Mouse (Mus musculus) limb, embryonic 11.5 days (tissue): Measurements from ENCODE around the gene Ddx1. TPM values are rescaled to one million over a fixed set of nuclear protein-coding genes. Genes with fewer than 3 reads are reported as not detected.
A peak's percentile ranks its signal among the peaks of the same experiment; 100 is the strongest.
"Not testable (repeated sequence)": the region's sequence is repeated elsewhere in the genome, so short reads cannot be mapped to it uniquely, and the experiment has no call there.

Source experiments
- ATAC-seq: fragments of 200-750 bp; cut with Nextera tagmentation; 2 replicates; pipeline ENCODE4 v1.8.0; 2017; ENCODE audit warnings: low read depth; ENCODE audit not compliant: insufficient number of reproducible peaks, low FRiP score, low TSS enrichment
- DNase-seq: peaks from one replicate; pipeline ENCODE4 v3.0.0-alpha.2; 2015; ENCODE audit warnings: low spot score
- H3K27ac ChIP-seq: fragments of 300-500 bp; sonication (generic); replicated peaks from 2 replicates; pipeline ENCODE4 v1.5.1; 2014; ENCODE audit warnings: low read depth, mild to moderate bottlenecking, low read length
- H3K27me3 ChIP-seq: fragments of 300-500 bp; sonication (generic); 2 replicates; pipeline ENCODE4 v1.6.1; 2014; ENCODE audit warnings: mild to moderate bottlenecking, low read length, mixed read lengths; ENCODE audit not compliant: control insufficient read depth, insufficient read depth
- H3K36me3 ChIP-seq: fragments of 300-500 bp; sonication (generic); 2 replicates; pipeline ENCODE4 v1.6.1; 2014; ENCODE audit warnings: mild to moderate bottlenecking, low read length, moderate library complexity, mixed read lengths; ENCODE audit not compliant: control insufficient read depth, insufficient read depth
- H3K4me1 ChIP-seq: fragments of 300-500 bp; sonication (generic); 2 replicates; pipeline ENCODE4 v1.6.1; 2014; ENCODE audit warnings: low read length, mixed read lengths; ENCODE audit not compliant: control insufficient read depth, insufficient read depth
- H3K4me2 ChIP-seq: fragments of 300-500 bp; sonication (generic); 2 replicates; pipeline ENCODE4 v1.6.1; 2014; ENCODE audit warnings: low read depth, mild to moderate bottlenecking, moderate library complexity; ENCODE audit not compliant: severe bottlenecking
- H3K4me3 ChIP-seq: fragments of 300-500 bp; sonication (generic); 2 replicates; pipeline ENCODE4 v1.5.1; 2014; ENCODE audit warnings: low read depth, low read length
- H3K9ac ChIP-seq: fragments of 300-500 bp; sonication (generic); 2 replicates; pipeline ENCODE4 v1.6.1; 2014; ENCODE audit warnings: mild to moderate bottlenecking, low read length
- H3K9me3 ChIP-seq: fragments of 300-500 bp; sonication (generic); 2 replicates; pipeline ENCODE4 v1.6.1; 2016; ENCODE audit warnings: low read length; ENCODE audit not compliant: control insufficient read depth
- WGBS: fragments of 180-500 bp; shearing (Covaris S2); extraction: QIAGEN DNeasy Blood & Tissue Kit; methylation state at CpG from one replicate; pipeline ENCODE4 v1.1.7; 2014; 5-methylcytosine and 5-hydroxymethylcytosine counted together
- polyA plus RNA-seq: library from polyadenylated mRNA; unstranded; fragments of >200 nt; fragmentation: Nextera tagmentation; extraction: Ambion mirVana; gene quantifications from 2 replicates; pipeline ENCODE4 v1.2.1, GENCODE M21; 2014

Ddx1 gene
- polyA plus RNA-seq, 1 experiment from 2014 or later: 193 TPM

DNA sequence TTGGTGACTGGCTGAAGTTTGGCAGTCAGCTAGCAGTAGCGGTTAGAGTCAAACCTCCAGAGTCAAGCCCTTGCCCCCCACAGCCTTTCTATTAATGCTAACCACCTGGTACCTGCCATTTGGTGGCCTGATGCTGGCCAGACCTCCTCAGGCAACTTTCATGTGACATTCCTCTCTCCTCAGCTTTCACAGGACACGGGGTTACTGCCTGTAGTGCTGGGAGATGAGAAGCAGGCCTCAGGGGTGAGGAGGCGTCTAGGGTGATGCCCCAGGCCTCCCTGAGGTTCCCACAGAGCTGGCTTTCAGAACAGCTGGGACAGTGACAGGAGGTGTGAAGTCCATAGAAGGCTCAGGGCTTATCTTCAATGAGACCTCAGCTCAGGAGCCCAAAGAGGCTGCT lies 50.9 kb downstream of the Ddx1 start:
- peak; percentile 54; the same call in 1 of the 2 replicates for ATAC-seq
- no peak overlapping the region for H3K27ac ChIP-seq
- peaks cover 15% of the 10 kb centered on the region for H3K4me1 ChIP-seq
- no peak overlapping the region for H3K4me3 ChIP-seq
- WGBS: 13% methylated on average over 3 of the region's 3 CpGs
- H3K4me2 ChIP-seq: no peak overlapping the region
- DNase-seq: peak; percentile 67
- no peaks in the 10 kb centered on the region for H3K9me3 ChIP-seq
- H3K27me3 ChIP-seq: no peaks in the 10 kb centered on the region
- no peak overlapping the region for H3K9ac ChIP-seq
- no peaks in the 10 kb centered on the region for H3K36me3 ChIP-seq

DNA sequence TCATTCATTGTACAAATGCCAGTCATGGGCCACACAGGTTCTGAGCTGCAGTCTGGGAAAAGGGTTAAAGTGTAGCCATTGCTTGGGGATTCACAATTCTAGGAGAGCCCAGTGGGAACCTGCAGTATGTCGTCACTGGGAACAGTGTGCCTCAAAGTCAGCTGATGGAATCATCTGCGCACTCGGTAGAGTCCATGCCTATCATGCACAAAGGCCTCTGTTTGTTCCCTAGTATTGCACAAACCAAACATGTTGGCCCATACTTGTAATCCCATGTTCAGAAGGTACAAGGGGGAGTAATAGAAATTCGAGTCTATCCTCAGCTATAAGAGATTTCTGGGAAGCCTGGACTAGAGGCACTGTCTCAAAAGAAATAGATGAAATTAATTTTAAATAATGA lies 52.9 kb downstream of the Ddx1 start:
- Histone ChIP-seq H3K4me3 (no peak overlapping the region), H3K9ac (no peak overlapping the region), H3K9me3 (no peaks in the 10 kb centered on the region), H3K36me3 (no peaks in the 10 kb centered on the region), H3K4me2 (no peak overlapping the region), H3K27ac (no peak overlapping the region), H3K27me3 (no peaks in the 10 kb centered on the region), H3K4me1 (peaks cover 15% of the 10 kb centered on the region)
- 48% methylated on average over 4 of the region's 4 CpGs for WGBS
- ATAC-seq (no peak), DNase-seq (no peak)

DNA sequence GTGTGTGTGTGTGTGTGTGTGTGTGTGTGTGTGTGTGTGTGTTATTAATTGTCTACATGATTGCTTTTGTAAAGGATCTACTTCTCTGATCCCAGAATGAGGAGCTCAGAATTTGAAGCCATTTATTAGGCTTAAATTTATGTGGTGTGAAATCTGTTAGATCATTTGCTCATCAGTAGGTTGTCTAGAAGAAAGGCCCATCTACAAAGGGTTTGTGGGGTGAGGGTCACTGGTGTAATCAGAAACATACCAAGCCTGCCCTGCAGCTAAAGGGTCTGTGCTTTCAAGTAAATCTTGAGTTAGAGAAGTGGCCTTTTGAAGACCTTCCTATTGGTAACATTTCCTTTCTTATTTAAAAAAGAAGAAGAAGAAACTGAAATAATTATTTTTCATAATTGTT lies 53.5 kb downstream of the Ddx1 start:
- Histone ChIP-seq H3K4me2 (no peak overlapping the region), H3K27ac (no peak overlapping the region)
- no peak for ATAC-seq

DNA sequence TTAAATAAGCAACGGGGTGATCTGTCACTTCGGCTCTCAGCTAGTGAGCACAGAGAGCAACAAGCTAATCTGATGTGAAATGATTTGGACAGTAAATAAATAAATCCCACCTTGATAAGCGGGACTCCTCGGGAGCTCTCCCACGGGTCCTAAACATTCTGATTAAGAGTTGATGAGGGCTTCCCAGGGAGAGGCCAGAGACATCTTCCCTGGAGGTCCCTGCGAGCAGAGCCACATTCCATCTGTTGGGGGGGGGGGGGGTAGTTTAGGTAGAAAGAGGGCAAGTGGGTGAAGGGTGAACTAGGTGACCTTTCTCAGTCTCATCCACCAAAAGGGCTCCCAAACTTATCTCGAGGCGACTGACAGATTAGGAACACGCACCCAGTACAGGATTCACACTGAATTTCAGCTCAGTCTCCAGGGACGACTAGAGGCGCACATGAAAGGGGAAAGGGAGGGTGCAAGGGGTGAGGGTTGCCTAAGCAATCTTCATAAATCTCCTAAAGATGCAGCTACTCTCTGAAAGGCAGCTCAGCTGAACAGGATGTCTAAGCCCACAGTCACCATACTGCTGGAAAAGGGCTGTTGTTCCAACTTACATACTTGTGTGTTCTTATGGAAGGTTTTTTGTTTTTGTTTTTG lies 60.8 kb downstream of the Ddx1 start:
- 12% methylated on average over 11 of the region's 11 CpGs for WGBS
- no peak for ATAC-seq
- Histone ChIP-seq H3K4me2 (no peak overlapping the region), H3K36me3 (no peaks in the 10 kb centered on the region), H3K9ac (no peak overlapping the region), H3K4me3 (no peak overlapping the region), H3K9me3 (no peaks in the 10 kb centered on the region), H3K27me3 (no peaks in the 10 kb centered on the region), H3K27ac (no peak overlapping the region), H3K4me1 (peaks cover 16% of the 10 kb centered on the region)
- DNase-seq: no peak

More for the DNA sequence above, 53.5 kb downstream of the Ddx1 start:
- no peak overlapping the region for H3K4me3 ChIP-seq
- peaks cover 15% of the 10 kb centered on the region for H3K4me1 ChIP-seq
- DNase-seq: no peak
- H3K9ac ChIP-seq: no peak overlapping the region
- no peaks in the 10 kb centered on the region for H3K9me3 ChIP-seq
- no peaks in the 10 kb centered on the region for H3K36me3 ChIP-seq
- no peaks in the 10 kb centered on the region for H3K27me3 ChIP-seq

DNA sequence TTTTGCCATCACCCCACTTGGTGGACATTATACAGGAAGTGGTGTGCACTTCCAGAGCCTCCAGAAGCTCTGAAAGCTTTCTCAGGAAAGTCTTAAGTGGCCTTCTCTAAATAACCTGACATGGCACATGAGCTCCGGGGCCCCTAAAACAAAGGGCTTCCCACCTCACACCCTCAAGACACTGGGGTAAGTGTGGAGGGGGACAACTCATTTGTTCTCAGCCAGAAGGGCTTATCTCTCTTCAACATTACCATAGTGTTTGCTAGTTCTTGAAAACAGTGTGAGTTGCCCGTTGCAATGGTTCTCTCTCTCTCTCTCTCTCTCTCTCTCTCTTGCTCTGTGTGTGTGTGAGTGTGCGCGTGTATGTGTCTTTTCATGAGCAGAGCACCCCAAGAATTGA lies 62.8 kb downstream of the Ddx1 start:
- Histone ChIP-seq H3K9me3 (no peaks in the 10 kb centered on the region), H3K9ac (no peak overlapping the region), H3K27me3 (no peaks in the 10 kb centered on the region), H3K4me2 (no peak overlapping the region), H3K27ac (no peak overlapping the region), H3K4me1 (peaks cover 33% of the 10 kb centered on the region), H3K36me3 (no peaks in the 10 kb centered on the region), H3K4me3 (no peak overlapping the region)
- DNase-seq: no peak
- 88% methylated on average over 4 of the region's 4 CpGs for WGBS
- ATAC-seq: no peak

DNA sequence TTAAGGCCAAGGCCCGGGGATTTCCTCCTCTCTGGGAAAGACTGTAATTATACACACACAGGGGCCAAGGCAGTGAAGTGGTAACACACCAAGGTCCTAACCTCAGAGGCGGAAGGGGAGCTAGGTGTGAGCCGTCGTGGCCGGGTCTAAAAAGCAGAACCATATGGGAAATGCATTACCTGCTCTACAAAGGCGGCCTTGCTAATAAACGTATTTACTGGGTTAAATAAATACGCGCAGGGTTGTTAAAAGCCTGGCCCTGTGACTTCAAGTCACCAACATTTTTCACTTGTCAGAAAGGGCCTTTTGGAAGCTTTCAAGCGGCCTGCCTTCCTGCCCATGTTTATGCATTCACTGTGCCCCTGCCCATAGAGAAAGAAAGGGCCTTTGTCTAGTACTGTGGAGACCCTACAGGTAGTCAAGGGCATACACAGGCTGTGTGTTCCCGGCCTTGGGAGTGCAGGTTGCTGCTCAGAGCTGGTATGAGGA lies 64.1 kb downstream of the Ddx1 start:
- Histone ChIP-seq H3K9me3 (no peaks in the 10 kb centered on the region), H3K27me3 (no peaks in the 10 kb centered on the region), H3K27ac (peak overlapping the region; percentile 81), H3K4me3 (no peak overlapping the region), H3K36me3 (no peaks in the 10 kb centered on the region), H3K4me2 (peak overlapping the region; percentile 13; the same call in 1 of the 2 replicates), H3K9ac (no peak overlapping the region), H3K4me1 (peaks cover 39% of the 10 kb centered on the region)
- WGBS: 7% methylated on average over 11 of the region's 11 CpGs
- ATAC-seq (peak; percentile 89), DNase-seq (peak; percentile 86)

DNA sequence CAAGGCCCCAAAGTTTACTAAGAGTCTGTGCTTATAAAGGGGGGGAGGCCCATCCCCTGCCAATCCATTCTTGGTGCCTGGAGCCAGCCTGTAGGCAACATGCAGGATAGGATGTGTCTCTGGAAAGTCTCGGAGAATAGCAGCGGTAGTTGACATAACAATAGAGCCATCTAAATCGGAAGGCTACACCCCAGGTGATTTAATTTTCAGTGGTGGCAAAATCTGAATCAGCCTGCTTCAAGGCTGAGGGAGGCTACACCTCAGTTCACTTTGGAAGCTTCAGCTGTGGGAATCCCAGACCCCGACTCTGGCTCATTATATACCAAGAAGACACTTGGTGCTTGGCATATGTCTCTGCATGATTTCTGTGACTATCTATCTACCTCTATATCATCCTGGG lies 64.9 kb downstream of the Ddx1 start:
- not testable (repeated sequence) for H3K9ac ChIP-seq, H3K4me3 ChIP-seq, H3K9me3 ChIP-seq, ATAC-seq, H3K36me3 ChIP-seq, H3K27me3 ChIP-seq, DNase-seq
- 57% methylated on average over 4 of the region's 4 CpGs for WGBS
- Histone ChIP-seq H3K27ac (peak overlapping the region; percentile 81), H3K4me2 (0 out of 2 replicates have a peak overlapping the region, but pooled peaks have one; percentile 13), H3K4me1 (peaks cover 39% of the 10 kb centered on the region)

DNA sequence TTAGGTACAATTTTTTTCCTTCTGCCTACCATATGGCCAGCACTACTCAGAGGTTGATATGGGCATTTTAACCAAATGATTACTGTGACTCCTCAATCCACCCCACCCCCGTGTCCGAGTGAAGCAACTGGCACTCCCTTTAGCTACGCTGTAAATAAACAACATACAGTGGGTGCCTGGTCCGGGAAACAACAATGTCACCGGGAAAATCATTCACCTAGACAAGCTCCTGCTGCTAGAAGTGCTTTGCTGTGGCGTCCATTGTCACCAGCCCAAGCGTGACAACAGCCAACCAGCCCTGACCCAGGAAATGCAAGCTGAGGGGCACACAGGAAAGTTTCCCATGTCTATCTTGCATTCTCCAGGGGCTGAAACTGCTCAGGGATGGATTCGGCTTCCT lies 66.8 kb downstream of the Ddx1 start:
- Histone ChIP-seq H3K9me3 (no peaks in the 10 kb centered on the region), H3K4me2 (no peak overlapping the region), H3K4me1 (peaks cover 42% of the 10 kb centered on the region), H3K4me3 (no peak overlapping the region), H3K27ac (no peak overlapping the region), H3K27me3 (no peaks in the 10 kb centered on the region), H3K36me3 (no peaks in the 10 kb centered on the region), H3K9ac (no peak overlapping the region)
- WGBS: 61% methylated on average over 8 of the region's 8 CpGs
- DNase-seq: no peak
- no peak for ATAC-seq

DNA sequence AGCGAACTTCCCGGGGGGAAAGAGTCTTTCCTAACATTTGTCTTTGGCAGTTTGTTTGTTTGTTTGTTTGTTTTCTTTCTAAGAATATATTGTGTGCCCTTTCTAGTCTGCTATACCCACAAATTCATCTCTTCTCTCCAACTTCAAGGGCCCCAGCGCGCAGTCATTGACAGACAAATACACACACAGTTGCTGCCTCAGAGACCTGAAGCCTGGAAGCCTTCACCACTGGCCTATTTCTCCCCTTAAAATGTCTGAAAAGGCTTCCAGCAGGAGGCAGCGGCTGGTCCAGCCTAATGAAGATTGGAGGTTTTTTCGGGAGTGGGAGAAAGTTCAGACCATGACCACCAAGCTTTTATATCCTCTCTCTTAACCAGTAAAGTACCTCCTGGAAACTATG lies 67.3 kb downstream of the Ddx1 start:
- no peaks in the 10 kb centered on the region for H3K9me3 ChIP-seq
- H3K4me1 ChIP-seq: peaks cover 46% of the 10 kb centered on the region
- H3K4me2 ChIP-seq: no peak overlapping the region
- no peak overlapping the region for H3K4me3 ChIP-seq
- ATAC-seq (no peak), DNase-seq (no peak)
- H3K36me3 ChIP-seq: no peaks in the 10 kb centered on the region
- H3K9ac ChIP-seq: no peak overlapping the region
- 59% methylated on average over 6 of the region's 6 CpGs for WGBS
- H3K27me3 ChIP-seq: no peaks in the 10 kb centered on the region
- H3K27ac ChIP-seq: no peak overlapping the region; the same call in 1 of the 2 replicates
